Mouse (Mus musculus) macrophage (primary cell): ENCODE measurements around the gene Dis3l. TPM values are rescaled to one million over a fixed set of nuclear protein-coding genes. Genes with fewer than 3 reads are reported as not detected.

Source experiments
- H3K27ac ChIP-seq: fragments of 350-480 bp; formaldehyde crosslinking; 2 replicates; pipeline ENCODE4 v1.9.0; 2021
- H3K36me3 ChIP-seq: fragments of 350-480 bp; formaldehyde crosslinking; 2 replicates; pipeline ENCODE4 v1.9.0; 2021; ENCODE audit errors: inconsistent target
- H3K4me3 ChIP-seq: fragments of 350-480 bp; formaldehyde crosslinking; 2 replicates; pipeline ENCODE4 v1.9.0; 2021; ENCODE audit errors: inconsistent target
- H3K79me2 ChIP-seq: fragments of 350-480 bp; formaldehyde crosslinking; 2 replicates; pipeline ENCODE4 v1.9.0; 2021; ENCODE audit errors: inconsistent target
- WGBS: methylation state at CpG from one replicate; pipeline ENCODE4 v1.1.7; 2026; ENCODE audit warnings: inconsistent platforms; ENCODE audit not compliant: missing documents; 5-methylcytosine and 5-hydroxymethylcytosine counted together
- polyA plus RNA-seq: library from polyadenylated mRNA; stranded (reverse); fragments of 250-400 nt; gene quantifications from 3 replicates; pipeline ENCODE4 v1.2.4, GENCODE M21; 2018; ENCODE audit warnings: inconsistent platforms
- total RNA-seq, 78 experiments: library from RNA; depleted of rRNA; stranded (reverse); fragments of 250-400 nt; gene quantifications; 1 replicate in 9 of 78; 2 replicates in 24 of 78; 3 replicates in 43 of 78; 4 replicates in 2 of 78; pipeline ENCODE4 v1.2.4; 2018; ENCODE audit warnings: inconsistent platforms in 56 of 78

The Dis3l gene
- total RNA-seq (2018; cell fraction: chromatin; rRNA removed), result 10 to 100 TPM in 17 of 26 experiments, 1 to 10 TPM in 9; 5.1 to 22.2 (median 11.4) TPM
- 10 to 100 TPM in 25 of 26 experiments, 1 to 10 TPM in 1; 9.8 to 17.5 (median 15.0) TPM for total RNA-seq (2018; cell fraction: cytosol; rRNA removed)
- 10 to 100 TPM in 16 of 26 experiments, 1 to 10 TPM in 10; 5.9 to 20.3 (median 11.6) TPM for total RNA-seq (2018; cell fraction: nucleus; rRNA removed)
- 13.3 to 16.9 TPM (median 14.4 TPM) in 3 replicates for polyA plus RNA-seq

DNA sequence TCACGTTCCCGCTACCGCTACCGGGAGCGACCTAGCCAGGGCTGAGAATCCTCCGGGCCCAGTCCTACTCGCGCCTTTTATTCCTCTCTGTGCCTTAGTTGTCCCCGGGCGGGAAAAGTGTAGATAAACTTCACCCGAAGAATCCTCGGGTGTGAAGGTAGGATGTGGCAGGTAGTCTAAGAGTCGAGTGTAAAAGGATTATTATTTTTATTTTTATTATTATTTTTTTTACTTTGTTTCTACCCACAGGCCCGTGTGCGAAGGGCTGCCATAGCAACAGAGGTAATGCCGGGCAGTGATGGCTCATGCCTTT is at the start of gene Dis3l:
TSS of gene Dis3l (minus strand) at position 35 of the 313 bp plus-strand sequence.
- Histone ChIP-seq H3K27ac (peak within 1 kb of the TSS; percentile 49), H3K4me3 (peak within 1 kb of the TSS; percentile 52), H3K36me3 (peaks cover under 1% of the 10 kb centered on the region; the same call in 1 of the 2 replicates), H3K79me2 (peaks cover 9% of the 10 kb centered on the region)
- 3% methylated on average over 16 of the region's 16 CpGs for WGBS

DNA sequence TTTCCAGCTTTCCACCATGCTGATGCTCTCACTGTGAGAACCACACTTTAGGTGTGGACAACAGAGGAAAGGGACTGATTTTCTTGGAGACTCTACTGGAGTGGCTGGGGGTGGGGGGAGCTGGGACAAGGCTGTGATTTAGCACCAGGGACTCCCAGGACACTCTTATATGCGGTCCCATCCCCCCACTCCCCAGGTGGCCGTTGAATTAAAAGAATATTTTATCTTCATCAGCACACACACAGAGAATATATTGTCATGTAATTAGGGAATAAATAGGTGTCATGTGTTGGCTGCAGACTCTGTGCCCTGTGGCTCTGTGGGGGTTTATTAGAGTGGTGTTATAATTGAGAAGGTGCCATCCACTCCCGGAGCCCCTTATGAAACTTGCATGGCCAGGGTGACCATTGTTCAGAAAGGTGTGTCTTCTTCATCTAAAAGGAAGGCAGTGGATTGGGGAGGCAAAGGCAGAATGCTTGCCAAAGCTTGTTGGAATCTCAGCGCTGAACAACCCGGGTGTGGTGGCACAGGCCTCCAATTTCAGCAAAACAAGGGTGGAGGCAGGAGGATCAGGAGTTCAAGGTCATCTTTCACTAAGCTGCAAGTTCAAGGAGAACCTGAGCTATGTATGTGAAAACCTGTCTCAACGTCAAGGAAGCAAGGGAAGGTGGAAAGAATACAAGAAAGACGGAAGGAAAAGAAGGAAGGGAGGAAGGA is 48.6 kb upstream of the Dis3l start:
- Histone ChIP-seq H3K36me3 (no peaks in the 10 kb centered on the region), H3K79me2 (no peaks in the 10 kb centered on the region), H3K4me3 (no peak overlapping the region), H3K27ac (no peak overlapping the region)
- WGBS, result 73% methylated on average over 6 of the region's 7 CpGs

DNA sequence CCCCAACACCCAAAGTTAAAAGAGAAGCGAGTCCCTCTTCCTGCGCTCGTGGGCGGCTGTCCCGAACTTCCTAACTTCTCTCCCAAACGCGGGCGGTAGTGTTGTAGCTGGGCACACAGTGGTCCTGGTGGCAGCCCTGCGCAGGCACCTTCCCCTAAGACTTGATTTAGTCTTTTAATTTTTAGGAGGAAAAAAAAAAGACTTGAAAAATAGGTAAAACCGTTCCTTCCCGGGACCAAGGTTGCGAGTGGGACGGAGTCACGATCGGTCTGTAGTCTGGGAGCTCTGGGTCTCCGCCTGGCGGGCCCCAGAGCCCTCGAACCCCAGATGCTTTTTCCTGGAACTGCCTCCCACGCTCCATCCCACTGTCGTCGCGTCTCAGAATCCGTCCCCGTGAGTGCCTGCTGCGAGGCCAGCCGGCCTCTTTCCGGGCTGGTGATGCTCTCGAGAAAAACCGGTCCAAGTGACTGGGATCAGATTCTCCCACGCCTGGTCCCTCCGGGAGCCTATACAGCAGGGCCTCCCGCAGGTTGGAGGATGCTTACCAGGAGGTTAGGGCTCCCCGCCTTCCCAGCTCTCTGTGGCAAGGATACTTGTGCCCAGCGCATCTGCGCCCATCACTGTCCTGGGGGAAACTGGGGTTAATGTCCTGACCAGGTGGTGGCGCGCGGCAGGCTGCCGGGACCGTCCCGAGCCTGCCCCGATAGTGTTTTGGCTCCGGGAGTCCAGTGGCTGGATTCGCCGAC is 45.6 kb upstream of the Dis3l start:
- H3K36me3 ChIP-seq, result no peaks in the 10 kb centered on the region
- H3K4me3 ChIP-seq, result no peak overlapping the region
- no peak overlapping the region for H3K27ac ChIP-seq
- 7% methylated on average over 45 of the region's 45 CpGs for WGBS
- H3K79me2 ChIP-seq, result no peaks in the 10 kb centered on the region

DNA sequence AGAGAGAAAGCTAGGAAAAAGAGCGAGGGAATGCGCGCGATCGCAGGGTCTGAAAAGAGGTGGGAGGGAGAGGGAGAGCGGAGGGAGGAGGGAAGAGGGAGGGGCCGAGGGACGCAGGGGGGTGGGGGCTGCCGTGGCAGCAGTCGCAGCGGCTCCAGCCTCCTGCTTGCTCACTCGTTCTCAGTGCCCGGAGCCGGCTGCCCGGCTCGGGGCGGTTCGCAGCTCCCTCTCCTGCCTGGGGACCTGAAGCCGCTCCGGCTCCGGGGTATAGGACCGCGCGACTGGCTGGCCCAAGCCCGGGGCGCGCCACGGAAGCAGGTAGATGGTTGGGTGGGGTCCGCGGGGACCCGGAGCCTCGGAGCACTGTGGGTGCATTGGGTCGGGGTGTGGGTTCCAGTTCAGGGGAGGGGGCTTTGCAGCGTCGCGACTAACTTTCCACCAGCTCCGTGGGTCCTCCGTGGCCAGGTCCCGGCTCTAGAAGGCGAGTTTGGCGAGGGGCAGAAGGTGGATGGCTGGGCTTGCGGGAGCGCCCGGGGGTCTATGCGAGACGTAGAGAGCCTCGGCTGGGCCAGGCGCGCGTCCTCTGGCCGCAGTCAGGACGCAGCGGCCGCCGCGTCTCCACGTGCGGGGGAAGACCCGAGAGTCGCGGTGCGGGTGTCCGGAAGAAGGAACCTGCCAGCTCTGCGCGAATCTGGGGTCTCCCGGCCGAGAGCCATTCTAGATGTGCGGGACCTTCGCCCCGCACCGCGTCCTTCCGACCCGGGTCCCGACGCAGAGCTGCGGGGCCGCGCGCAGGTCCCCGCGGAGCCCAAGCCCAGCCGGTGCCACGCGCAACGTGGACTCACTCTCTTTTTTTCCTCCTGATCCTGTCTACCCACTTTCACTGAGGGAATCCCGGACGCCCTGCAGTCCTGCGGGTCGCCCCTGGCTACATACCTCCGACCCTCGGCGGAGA is 44.7 kb upstream of the Dis3l start, which contains the start of gene Megf11:
TSS of gene Megf11 (plus strand) at position 116 of the 955 bp plus-strand sequence.
- Histone ChIP-seq H3K4me3 (no peak within 1 kb of the TSS), H3K79me2 (no peaks in the 10 kb centered on the region), H3K27ac (no peak within 1 kb of the TSS), H3K36me3 (no peaks in the 10 kb centered on the region)
- WGBS, result 4% methylated on average over 81 of the region's 93 CpGs

DNA sequence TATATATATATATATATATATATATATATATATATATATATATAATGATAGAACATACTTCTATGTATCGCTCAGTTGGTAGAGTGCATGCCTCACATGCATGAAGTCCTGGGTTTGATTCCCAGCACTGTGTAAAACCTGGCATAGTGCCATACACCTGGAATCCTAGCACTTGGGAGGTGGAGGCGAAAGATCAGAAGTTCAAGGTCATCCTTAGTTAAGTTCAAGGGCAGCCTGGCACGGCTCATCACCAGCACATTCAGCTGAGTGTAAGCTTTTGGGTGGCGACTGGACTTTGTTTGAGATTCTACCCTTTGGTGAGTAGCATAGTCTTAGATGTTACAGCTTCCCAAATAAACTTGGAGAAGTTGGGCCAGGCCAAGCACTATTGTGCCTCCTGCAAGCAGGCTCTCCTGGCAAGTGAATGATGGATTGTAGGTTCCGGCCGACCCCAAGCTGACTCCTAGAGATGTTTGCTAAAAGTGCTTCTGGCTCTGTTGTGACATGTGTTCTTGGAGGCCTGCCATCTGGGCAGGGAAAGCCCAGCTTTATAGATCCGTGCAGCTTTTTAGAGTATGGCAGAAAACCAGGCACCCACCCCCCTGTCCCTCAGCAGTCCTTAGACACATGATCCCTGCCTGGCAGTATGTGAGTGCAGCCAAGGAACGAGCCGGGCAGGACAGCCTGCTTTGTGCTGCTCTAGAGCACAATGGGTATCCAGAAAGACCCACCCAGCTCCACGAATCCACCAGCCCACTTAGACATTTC is 42.1 kb upstream of the Dis3l start:
- WGBS, result 55% methylated on average over 10 of the region's 10 CpGs
- Histone ChIP-seq H3K27ac (no peak overlapping the region), H3K4me3 (no peak overlapping the region), H3K79me2 (no peaks in the 10 kb centered on the region), H3K36me3 (no peaks in the 10 kb centered on the region)

DNA sequence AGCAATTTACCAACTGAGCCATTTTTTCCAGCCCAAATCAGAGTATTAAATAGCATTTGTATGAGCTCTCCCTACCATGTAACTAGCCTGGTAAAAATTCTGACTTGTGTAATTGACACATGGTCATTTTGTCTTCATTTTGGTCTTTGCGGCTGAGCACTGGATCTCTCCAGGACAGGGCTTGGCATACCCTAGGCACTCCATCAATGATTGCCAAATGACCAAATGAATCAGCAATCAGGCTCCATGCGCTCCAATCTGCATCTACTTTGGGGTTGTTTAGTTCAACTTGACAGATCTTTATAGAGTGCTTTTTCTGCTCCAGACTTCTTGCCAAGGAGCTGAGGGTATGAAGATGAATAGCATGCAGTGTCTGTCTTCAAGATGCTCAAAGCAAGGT is 35.3 kb upstream of the Dis3l start:
- Histone ChIP-seq H3K27ac (no peak overlapping the region), H3K4me3 (no peak overlapping the region), H3K79me2 (no peaks in the 10 kb centered on the region), H3K36me3 (no peaks in the 10 kb centered on the region)
- 100% methylated on average over 2 of the region's 2 CpGs for WGBS

DNA sequence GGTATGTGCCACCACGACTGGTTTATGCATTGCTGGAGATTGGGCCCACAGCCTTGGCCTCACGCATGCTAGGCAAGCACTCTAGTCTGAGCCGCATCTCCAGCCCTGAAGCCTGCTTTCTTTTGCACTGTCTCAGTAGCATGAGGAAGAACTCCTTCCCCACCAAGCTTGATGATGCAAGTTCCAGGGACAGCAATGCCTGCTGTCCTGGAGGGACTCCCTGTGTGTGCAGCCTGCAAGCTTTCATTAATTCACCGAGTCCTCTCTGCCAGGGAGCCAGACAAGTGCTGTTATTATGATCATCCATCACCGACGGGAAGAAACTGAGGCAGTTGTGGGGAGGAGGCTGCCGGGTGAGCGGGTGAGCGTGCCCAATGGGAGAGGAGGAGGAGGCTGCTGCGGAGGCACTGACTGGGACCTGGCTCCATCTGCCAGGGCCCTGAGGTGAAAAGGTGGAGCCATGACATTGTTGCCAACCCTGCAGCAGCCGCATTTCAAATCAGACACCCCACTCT is 30.3 kb upstream of the Dis3l start:
- Histone ChIP-seq H3K4me3 (no peak overlapping the region), H3K79me2 (no peaks in the 10 kb centered on the region), H3K27ac (no peak overlapping the region), H3K36me3 (no peaks in the 10 kb centered on the region)
- WGBS, result 86% methylated on average over 11 of the region's 11 CpGs

DNA sequence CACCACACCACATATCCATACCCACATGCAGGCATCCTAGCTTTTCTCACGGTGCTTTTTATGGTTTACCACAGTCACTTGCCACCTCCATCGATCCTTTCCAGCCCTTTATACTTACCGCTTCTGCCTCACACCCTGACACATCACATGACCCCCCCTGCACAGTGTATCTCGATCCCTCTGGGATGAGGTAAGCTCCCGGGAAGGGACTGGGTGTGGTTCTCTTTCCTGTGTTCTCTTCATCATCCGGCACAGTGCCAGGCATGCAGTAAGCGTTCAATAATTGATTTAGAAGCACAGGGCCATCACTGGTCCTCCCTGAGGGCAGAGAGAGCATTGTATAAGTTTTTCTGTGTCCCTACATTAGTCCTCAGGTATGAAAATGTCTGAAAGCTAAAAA is 28.8 kb upstream of the Dis3l start:
- WGBS, result 73% methylated on average over 7 of the region's 7 CpGs
- Histone ChIP-seq H3K36me3 (no peaks in the 10 kb centered on the region), H3K27ac (no peak overlapping the region), H3K4me3 (no peak overlapping the region), H3K79me2 (no peaks in the 10 kb centered on the region)

DNA sequence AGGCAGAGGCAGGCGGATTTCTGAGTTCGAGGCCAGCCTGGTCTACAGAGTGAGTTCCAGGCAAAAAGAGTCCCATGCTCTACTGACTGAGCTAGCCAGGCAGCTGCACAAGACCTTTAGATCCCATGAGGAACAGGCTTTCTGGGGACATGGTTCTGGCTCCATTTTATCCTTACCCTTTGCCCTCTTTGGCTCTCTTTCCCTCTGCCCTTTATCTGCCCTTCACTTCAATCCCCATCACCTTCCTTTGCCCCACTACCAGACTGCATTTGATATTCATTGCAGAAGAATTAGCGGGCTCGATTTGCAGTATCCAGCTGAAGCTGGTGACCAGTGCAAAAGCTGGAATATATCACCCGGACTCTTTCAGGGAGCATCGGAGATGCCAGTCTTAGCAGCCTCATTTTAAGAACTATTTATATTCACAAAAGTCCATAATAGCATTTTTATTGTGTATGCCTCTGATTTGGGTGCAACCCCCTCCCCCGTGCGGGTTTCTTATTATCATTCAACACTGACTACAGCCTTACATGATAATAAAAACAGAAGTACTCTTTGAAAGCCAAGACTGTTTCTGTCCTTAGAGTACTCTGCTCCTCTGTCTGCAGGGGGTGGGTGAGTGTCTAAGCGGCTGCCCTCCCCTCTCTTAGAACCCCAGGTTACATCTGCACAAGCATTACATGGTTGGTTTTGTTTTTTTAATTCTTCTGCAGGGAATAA is 20.3 kb upstream of the Dis3l start:
- Histone ChIP-seq H3K27ac (no peak overlapping the region), H3K79me2 (no peaks in the 10 kb centered on the region), H3K4me3 (no peak overlapping the region), H3K36me3 (no peaks in the 10 kb centered on the region)
- WGBS, result 96% methylated on average over 9 of the region's 9 CpGs

DNA sequence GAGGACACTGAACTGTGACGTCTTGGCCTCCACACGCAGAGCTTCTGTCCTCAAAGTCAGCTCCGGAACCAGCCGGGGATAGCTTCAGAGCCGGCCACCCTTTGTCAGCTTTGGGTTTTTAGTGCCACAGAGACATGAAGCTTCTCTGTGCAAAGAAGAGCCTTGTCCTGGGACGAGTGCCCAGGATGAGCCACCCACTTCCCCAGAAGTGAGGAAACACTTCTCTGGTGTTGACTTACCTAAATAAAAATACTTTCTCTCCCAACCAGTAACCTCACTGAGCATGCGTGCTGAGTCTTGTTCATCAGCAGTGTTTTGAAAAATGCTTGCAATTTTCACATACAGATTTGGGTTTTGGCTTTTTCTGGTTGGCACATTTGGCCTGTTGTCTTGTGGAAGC is 14.5 kb upstream of the Dis3l start:
- 85% methylated on average over 7 of the region's 7 CpGs for WGBS
- H3K27ac ChIP-seq, result no peak overlapping the region

DNA sequence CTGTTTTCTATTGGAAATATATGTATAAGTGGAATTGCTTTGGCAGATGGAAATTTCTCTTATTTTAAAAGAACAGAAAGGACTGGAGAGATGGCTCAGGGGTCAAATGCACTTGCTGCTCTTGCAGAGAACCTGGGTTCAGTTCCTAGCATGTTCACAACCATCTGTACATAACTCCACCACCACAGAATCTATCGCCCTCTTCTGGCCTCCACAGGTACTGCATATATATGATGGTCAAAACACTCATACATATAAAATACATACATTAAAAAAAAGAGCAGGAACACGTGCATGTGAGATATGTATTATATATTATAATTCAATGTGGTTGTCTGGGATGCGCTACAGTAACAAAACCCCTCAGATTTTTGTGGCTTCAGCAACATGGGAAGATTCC is 10.1 kb upstream of the Dis3l start:
- 56% methylated on average over 2 of the region's 3 CpGs for WGBS
- Histone ChIP-seq H3K27ac (no peak overlapping the region), H3K79me2 (no peaks in the 10 kb centered on the region), H3K4me3 (no peak overlapping the region), H3K36me3 (no peaks in the 10 kb centered on the region)

More for the DNA sequence above, 14.5 kb upstream of the Dis3l start:
- H3K79me2 ChIP-seq, result no peaks in the 10 kb centered on the region
- H3K4me3 ChIP-seq, result no peak overlapping the region
- no peaks in the 10 kb centered on the region for H3K36me3 ChIP-seq

DNA sequence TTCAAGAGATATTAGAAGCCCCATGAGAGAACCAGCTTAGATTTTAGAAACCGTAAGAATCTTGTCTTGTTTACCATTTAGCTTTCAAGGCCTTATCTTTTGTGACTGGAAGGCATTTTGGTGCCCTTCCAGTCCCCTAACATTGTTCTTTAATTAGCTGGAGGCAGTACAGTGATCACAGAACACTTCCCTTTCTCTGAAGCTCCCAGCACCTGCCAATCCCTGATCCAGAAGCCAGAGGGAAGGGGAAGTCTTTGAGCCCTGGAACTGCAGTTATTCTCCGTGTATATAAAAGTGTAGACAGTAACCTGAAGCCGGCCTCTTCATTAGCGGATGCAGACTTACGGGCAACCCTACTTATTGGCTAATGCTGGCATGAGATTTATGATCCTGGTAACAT is 8.4 kb upstream of the Dis3l start:
- no peak overlapping the region for H3K4me3 ChIP-seq
- 71% methylated on average over 5 of the region's 5 CpGs for WGBS

DNA sequence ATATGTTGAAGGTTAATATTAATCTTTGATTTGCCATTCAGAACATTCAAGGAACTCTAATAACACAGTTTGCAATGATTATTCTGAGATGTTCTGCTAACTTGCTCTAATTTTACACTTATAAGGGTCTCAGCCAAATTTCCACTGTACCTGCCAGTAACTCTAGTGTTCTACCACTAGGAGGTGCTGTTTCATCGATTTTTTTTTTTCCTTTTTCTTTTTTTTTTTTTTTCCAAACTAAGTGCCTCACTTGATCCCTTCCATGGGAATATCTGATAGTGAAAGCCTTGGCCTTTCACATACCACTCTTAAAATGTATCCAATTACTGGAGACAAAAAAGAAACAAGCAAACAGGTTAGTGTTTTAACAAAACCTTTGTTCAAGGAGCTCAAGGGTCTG is 6.3 kb upstream of the Dis3l start:
- Histone ChIP-seq H3K27ac (no peak overlapping the region), H3K4me3 (no peak overlapping the region), H3K79me2 (no peaks in the 10 kb centered on the region), H3K36me3 (no peaks in the 10 kb centered on the region)
- 0% methylated on average over 1 of the region's 1 CpGs for WGBS

More for the DNA sequence above, 8.4 kb upstream of the Dis3l start:
- no peaks in the 10 kb centered on the region for H3K79me2 ChIP-seq
- no peaks in the 10 kb centered on the region for H3K36me3 ChIP-seq
- H3K27ac ChIP-seq, result no peak overlapping the region
